ENCODE assay signal across 8 mouse cellular contexts in the genomic region with DNA sequence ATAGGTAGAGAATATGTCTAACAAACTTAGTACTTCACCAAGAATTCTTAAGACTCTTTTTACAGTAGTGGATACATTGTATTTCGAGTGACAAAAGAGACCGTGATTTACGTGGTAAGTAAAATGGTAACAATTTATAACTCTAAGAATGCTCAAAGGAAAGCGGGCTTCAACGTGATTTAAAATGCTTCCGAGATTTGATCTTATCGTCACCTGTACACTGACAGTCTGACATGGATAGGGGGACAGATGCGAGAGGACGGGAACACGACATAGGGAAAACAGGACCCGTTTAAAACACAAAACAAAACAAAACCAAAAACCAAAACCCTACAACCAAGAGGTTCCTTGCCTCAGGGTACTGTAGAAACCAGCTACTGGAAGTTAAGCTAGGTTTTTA. TPM values are rescaled to one million over a fixed set of nuclear protein-coding genes. Genes with fewer than 3 reads are reported as not detected.
DNase-seq lines count a peak whose midpoint lies in the region; ATAC-seq and TF ChIP-seq lines count a peak whose summit lies in the region.

No protein-coding gene starts in this region.

- DNase-seq in liver, adult 2 months (ENCODE audit: extremely low read depth, low read depth, low spot score), result no peak
- no peak for DNase-seq in liver
- DNase-seq in yolk sac, embryonic 10.5 days (ENCODE audit: low spot score), result no peak
- DNase-seq in left cerebral cortex, postnatal 25 days (ENCODE audit: low spot score in 2 of 2), result no peak
- no peak for DNase-seq in frontal cortex, postnatal 14 days (ENCODE audit: low spot score in 2 of 2)

- H3K4me2 ChIP-seq in embryonic facial prominence, embryonic 12.5 days (replicated peaks), result peak overlapping the region; percentile 67
- peak overlapping the region; percentile 63 for H3K4me2 ChIP-seq in intestine, embryonic 15.5 days (replicated peaks)
- H3K4me2 ChIP-seq in neural tube, embryonic 12.5 days (replicated peaks), result peak overlapping the region; percentile 82

- no peak overlapping the region; the same call in 1 of the 2 replicates for H3K27ac ChIP-seq in liver, adult 2 months (replicated peaks; ENCODE audit: insufficient read depth, low read depth, low read length)
- H3K27ac ChIP-seq in embryonic facial prominence, embryonic 12.5 days, result 0 out of 2 replicates have a peak overlapping the region, but pooled peaks have one; percentile 87
- peak overlapping the region; percentile 65; the same call in 1 of the 2 replicates for H3K27ac ChIP-seq in intestine, embryonic 15.5 days
- no peak overlapping the region for H3K27ac ChIP-seq in neural tube, embryonic 12.5 days

- no peak for TF ChIP-seq CTCF in liver, adult 2 months (IDR thresholded peaks at IDR 0.05; ENCODE audit: low read depth, low read length)

- no peak for ATAC-seq in embryonic facial prominence, embryonic 12.5 days (ENCODE audit: insufficient number of reproducible peaks, insufficient read depth, low FRiP score, low TSS enrichment)
- ATAC-seq in intestine, embryonic 15.5 days, result no peak
- ATAC-seq in neural tube, embryonic 12.5 days (ENCODE audit: low FRiP score, low read depth), result no peak

- peak overlapping the region; percentile 86 for H3K9ac ChIP-seq in liver, adult 2 months (ENCODE audit: low read depth, low read length)
- H3K9ac ChIP-seq in embryonic facial prominence, embryonic 12.5 days, result peak overlapping the region; percentile 90
- H3K9ac ChIP-seq in intestine, embryonic 15.5 days, result peak overlapping the region; percentile 90
- H3K9ac ChIP-seq in neural tube, embryonic 12.5 days, result peak overlapping the region; percentile 74

- intact Hi-C loops in left cerebral cortex, postnatal 25 days (cut with DNase I), result loop anchor here (10.0 kb wide), 1 partner anchor 179 kb away; a partner anchor contains a TSS

- peak overlapping the region; percentile 82 for H3K4me3 ChIP-seq in liver, adult 2 months (ENCODE audit: insufficient read depth, low read depth, low read length)
- peak overlapping the region; percentile 75 for H3K4me3 ChIP-seq in embryonic facial prominence, embryonic 12.5 days
- peak overlapping the region; percentile 91 for H3K4me3 ChIP-seq in intestine, embryonic 15.5 days (replicated peaks)
- peak overlapping the region; percentile 61 for H3K4me3 ChIP-seq in neural tube, embryonic 12.5 days

- H3K4me1 ChIP-seq in liver, adult 2 months (ENCODE audit: control insufficient read depth, insufficient read depth, low read length), result peaks cover 8% of the 10 kb centered on the region; the same call in 1 of the 2 replicates
- H3K4me1 ChIP-seq in embryonic facial prominence, embryonic 12.5 days, result peaks cover 13% of the 10 kb centered on the region
- peaks cover 9% of the 10 kb centered on the region for H3K4me1 ChIP-seq in intestine, embryonic 15.5 days (replicated peaks)
- peaks cover 15% of the 10 kb centered on the region for H3K4me1 ChIP-seq in neural tube, embryonic 12.5 days

- TF ChIP-seq POLR2A in liver, adult 2 months (IDR thresholded peaks at IDR 0.05; ENCODE audit: extremely low read depth, insufficient read depth, low read length), result no peak

- peaks cover 28% of the 10 kb centered on the region for H3K36me3 ChIP-seq in liver, adult 2 months (ENCODE audit: control insufficient read depth, insufficient read depth, low read length)
- H3K36me3 ChIP-seq in embryonic facial prominence, embryonic 12.5 days, result peaks cover 38% of the 10 kb centered on the region
- H3K36me3 ChIP-seq in intestine, embryonic 15.5 days, result peaks cover 16% of the 10 kb centered on the region
- H3K36me3 ChIP-seq in neural tube, embryonic 12.5 days, result peaks cover 44% of the 10 kb centered on the region

- 13% methylated on average over 11 of the region's 11 CpGs for WGBS in liver, adult 2 months
- 25% methylated on average over 11 of the region's 11 CpGs for WGBS in embryonic facial prominence, embryonic 12.5 days
- WGBS in intestine, embryonic 15.5 days, result 18% methylated on average over 11 of the region's 11 CpGs
- 28% methylated on average over 11 of the region's 11 CpGs for WGBS in neural tube, embryonic 12.5 days

- no peaks in the 10 kb centered on the region for H3K9me3 ChIP-seq in embryonic facial prominence, embryonic 12.5 days
- H3K9me3 ChIP-seq in intestine, embryonic 15.5 days, result no peaks in the 10 kb centered on the region
- H3K9me3 ChIP-seq in neural tube, embryonic 12.5 days, result no peaks in the 10 kb centered on the region

- H3K79me2 ChIP-seq in liver, adult 2 months (ENCODE audit: control insufficient read depth, insufficient read depth, low read length), result no peaks in the 10 kb centered on the region; the same call in 1 of the 2 replicates

- no peaks in the 10 kb centered on the region for H3K27me3 ChIP-seq in liver, adult 2 months (ENCODE audit: control insufficient read depth, insufficient read depth, low read length)
- H3K27me3 ChIP-seq in embryonic facial prominence, embryonic 12.5 days, result no peaks in the 10 kb centered on the region
- no peaks in the 10 kb centered on the region for H3K27me3 ChIP-seq in intestine, embryonic 15.5 days (replicated peaks)
- H3K27me3 ChIP-seq in neural tube, embryonic 12.5 days (replicated peaks), result no peaks in the 10 kb centered on the region

RNA-seq across cellular contexts. Expression of a gene that starts 0.6 kb away (rescaled TPM):
- total RNA-seq in liver, adult 2 months (2014; rRNA removed), result 17.4 and 17.5 TPM in 2 replicates
- 9.2 and 13.3 TPM in 2 replicates for polyA plus RNA-seq in liver, adult 2 months (2012; rRNA removed)
- 55.1 and 57.9 TPM in 2 replicates for polyA plus RNA-seq in embryonic facial prominence, embryonic 12.5 days (2016; fragmentation: Nextera tagmentation; extraction: Ambion mirVana)
- 36.6 and 40.1 TPM in 2 replicates for polyA plus RNA-seq in intestine, embryonic 15.5 days (2015; fragmentation: Nextera tagmentation; extraction: Ambion mirVana)
- 62.0 and 62.8 TPM in 2 replicates for polyA plus RNA-seq in neural tube, embryonic 12.5 days (2016; fragmentation: Nextera tagmentation; extraction: Ambion mirVana)
- total RNA-seq in left cerebral cortex, postnatal 25 days (2021), result 10 to 100 TPM; 52.7 to 54.4 TPM

RNA-seq across cellular contexts. Expression of a gene that starts 0.8 kb away (rescaled TPM):
- total RNA-seq in liver, adult 2 months (2014; rRNA removed), result 88.0 and 92.9 TPM in 2 replicates
- 67.4 and 76.9 TPM in 2 replicates for polyA plus RNA-seq in liver, adult 2 months (2012; rRNA removed)
- 218 and 222 TPM in 2 replicates for polyA plus RNA-seq in embryonic facial prominence, embryonic 12.5 days (2016; fragmentation: Nextera tagmentation; extraction: Ambion mirVana)
- 228 and 230 TPM in 2 replicates for polyA plus RNA-seq in intestine, embryonic 15.5 days (2015; fragmentation: Nextera tagmentation; extraction: Ambion mirVana)
- polyA plus RNA-seq in neural tube, embryonic 12.5 days (2016; fragmentation: Nextera tagmentation; extraction: Ambion mirVana), result 196 and 197 TPM in 2 replicates
- 100 to 1,000 TPM; 173 to 176 TPM for total RNA-seq in left cerebral cortex, postnatal 25 days (2021)

RNA-seq across cellular contexts. Expression of a gene that starts 26.9 kb away (rescaled TPM):
- 0.34 TPM in 1 of 2 replicates, not detected in the other for total RNA-seq in liver, adult 2 months (2014; rRNA removed)
- 0.21 and 0.23 TPM in 2 replicates for polyA plus RNA-seq in liver, adult 2 months (2012; rRNA removed)
- 0.77 and 0.89 TPM in 2 replicates for polyA plus RNA-seq in embryonic facial prominence, embryonic 12.5 days (2016; fragmentation: Nextera tagmentation; extraction: Ambion mirVana)
- polyA plus RNA-seq in intestine, embryonic 15.5 days (2015; fragmentation: Nextera tagmentation; extraction: Ambion mirVana), result 0.25 and 0.36 TPM in 2 replicates
- polyA plus RNA-seq in neural tube, embryonic 12.5 days (2016; fragmentation: Nextera tagmentation; extraction: Ambion mirVana), result 1.6 and 1.9 TPM in 2 replicates
- 1 to 10 TPM; 1.7 to 2.0 TPM for total RNA-seq in left cerebral cortex, postnatal 25 days (2021)

RNA-seq across cellular contexts. Expression of a gene that starts 34.1 kb away (rescaled TPM):
- 0.18 and 0.27 TPM in 2 replicates for total RNA-seq in liver, adult 2 months (2014; rRNA removed)
- 0.28 and 0.60 TPM in 2 replicates for polyA plus RNA-seq in liver, adult 2 months (2012; rRNA removed)
- polyA plus RNA-seq in embryonic facial prominence, embryonic 12.5 days (2016; fragmentation: Nextera tagmentation; extraction: Ambion mirVana), result 1.0 and 1.4 TPM in 2 replicates
- 0.49 and 0.55 TPM in 2 replicates for polyA plus RNA-seq in intestine, embryonic 15.5 days (2015; fragmentation: Nextera tagmentation; extraction: Ambion mirVana)
- 0.32 and 0.54 TPM in 2 replicates for polyA plus RNA-seq in neural tube, embryonic 12.5 days (2016; fragmentation: Nextera tagmentation; extraction: Ambion mirVana)
- total RNA-seq in left cerebral cortex, postnatal 25 days (2021), result under 1 TPM; 0.18 to 0.43 TPM

Comparison
In these comparisons a context has a peak if more than half of its experiments do, and no peak if none do; other contexts are left out.
1. H3K27ac ChIP-seq: peak in embryonic facial prominence, embryonic 12.5 days (single experiment) and intestine, embryonic 15.5 days (single experiment); none in liver, adult 2 months (single experiment) and neural tube, embryonic 12.5 days (single experiment).
2. Peak in every context shown above with its lines, with median percentiles within 50 percentile points of each other: H3K4me3 ChIP-seq, H3K9ac ChIP-seq and H3K4me2 ChIP-seq.